Mouse (Mus musculus): ENCODE measurements around the gene Nckap5.

The Nckap5 gene

GRCm38 (mm10) chr1:125910211-125910870 is 920.3 kb downstream of the Nckap5 start:
- no peak for DNase-seq (ENCODE audit: low spot score in 2 of 2)

GRCm38 (mm10) chr1:125893158-125893557 is 937.4 kb downstream of the Nckap5 start:
- DNase-seq (ENCODE audit: low spot score in 2 of 2): no peak

GRCm38 (mm10) chr1:125870056-125870455 is 960.5 kb downstream of the Nckap5 start:
- no peak for DNase-seq (ENCODE audit: low spot score in 2 of 2)

All from spleen, postnatal 14 days (tissue).